ENCODE assay signal across 13 mouse cellular contexts in genomic region chr15:98070376-98070775, GRCm38 (mm10).
"Had no signal": no experiment of that assay in that cellular context is flagged by ENCODE, and none has a peak within 500 bp of the region (broad histone marks: within the 10 kb centered on the region; RNA-seq: fewer than 3 reads in every experiment).

No protein-coding gene starts in this region.

- H3K4me1 ChIP-seq: lung, embryonic 15.5 days; midbrain, embryonic 13.5 days; midbrain, embryonic 15.5 days; neural tube, embryonic 12.5 days; stomach, embryonic 15.5 days had no signal

- H3K27ac ChIP-seq: lung, embryonic 15.5 days; macrophage; midbrain, embryonic 13.5 days; midbrain, embryonic 15.5 days; neural tube, embryonic 12.5 days; stomach, embryonic 15.5 days; stomach, postnatal 0 days had no signal

- H3K27me3 ChIP-seq: lung, embryonic 15.5 days; megakaryocyte, embryonic 14.5 days; midbrain, embryonic 13.5 days; midbrain, embryonic 15.5 days; neural tube, embryonic 12.5 days; stomach, embryonic 15.5 days had no signal

- DNase-seq: lung, adult 2 months; lung, postnatal 14 days; lung, postnatal 36 days; right cerebral cortex, postnatal 14 days had no signal

- H3K4me3 ChIP-seq: lung, embryonic 15.5 days; megakaryocyte, embryonic 14.5 days; midbrain, embryonic 13.5 days; midbrain, embryonic 15.5 days; neural tube, embryonic 12.5 days; stomach, embryonic 15.5 days had no signal

- H3K9me3 ChIP-seq: lung, embryonic 15.5 days; megakaryocyte, embryonic 14.5 days; midbrain, embryonic 13.5 days; midbrain, embryonic 15.5 days; neural tube, embryonic 12.5 days; stomach, embryonic 15.5 days had no signal

- ATAC-seq: lung, postnatal 0 days; midbrain, embryonic 13.5 days; midbrain, embryonic 15.5 days had no signal
